Mouse (Mus musculus): ENCODE measurements around the gene Rin2. TPM values are rescaled to one million over a fixed set of nuclear protein-coding genes. Genes with fewer than 3 reads are reported as not detected.

Rin2 gene
- total and polyA plus RNA-seq, 3 experiments = 0.05 to 0.10 (median 0.08) TPM

DNA sequence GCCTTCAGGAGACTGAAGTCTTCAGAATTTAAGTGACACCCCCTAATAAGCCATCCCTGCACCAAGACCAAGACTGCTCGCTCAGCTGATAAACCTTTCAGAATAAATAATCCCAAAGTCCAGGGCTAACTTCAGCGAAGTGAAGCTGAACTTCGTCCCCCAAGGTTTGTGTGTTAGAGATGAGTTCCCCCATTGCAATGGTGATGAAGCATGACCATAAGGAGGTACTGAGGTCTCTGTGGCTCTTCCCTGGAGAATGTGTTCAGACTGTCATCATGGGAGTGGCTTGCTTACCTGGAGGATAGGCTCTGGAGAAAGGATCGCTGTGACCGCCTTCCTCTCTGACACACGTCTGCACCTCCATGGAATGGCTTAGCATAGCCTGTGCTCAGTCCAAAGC is 133.7 kb downstream of the Rin2 start:
- DNase-seq (ENCODE audit: extremely low read depth) = no peak
- no peak overlapping the region for H3K9ac ChIP-seq (ENCODE audit: insufficient read depth, low read depth)
- H3K4me3 ChIP-seq (replicated peaks in 1 of 3; ENCODE audit: low read depth in 2 of 3, low read length in 2 of 3, poor library complexity in 1 of 3) = no peak overlapping the region
- H3K9me3 ChIP-seq (replicated peaks; ENCODE audit: low read length) = no peaks in the 10 kb centered on the region
- TF ChIP-seq CHD2 (IDR thresholded peaks at IDR 0.05; ENCODE audit: low read length) (no peak), IRF4 (IDR thresholded peaks at IDR 0.05; ENCODE audit: low read depth, low read length) (no peak), TBP (conservative IDR thresholded peaks at IDR 0.05; ENCODE audit: low read depth, low read length) (no peak), CHD1 (IDR thresholded peaks at IDR 0.05; ENCODE audit: low read depth, low read length) (no peak), KAT2A (IDR thresholded peaks at IDR 0.05; ENCODE audit: insufficient replicate concordance, low read length) (no peak), NRF1 (IDR thresholded peaks at IDR 0.05; ENCODE audit: low read depth, low read length) (no peak), ZMIZ1 (IDR thresholded peaks at IDR 0.05; ENCODE audit: low read depth, low read length) (no peak), RCOR1 (conservative IDR thresholded peaks at IDR 0.05; ENCODE audit: low read depth, low read length) (no peak), E2F4 (IDR thresholded peaks at IDR 0.05; ENCODE audit: insufficient replicate concordance, low read depth, low read length) (no peak), BHLHE40 (IDR thresholded peaks at IDR 0.05; ENCODE audit: low read depth, low read length) (no peak), TCF12 (IDR thresholded peaks at IDR 0.05; ENCODE audit: low read depth, low read length) (no peak), USF1 (IDR thresholded peaks at IDR 0.05; ENCODE audit: low read depth, low read length) (no peak), SMC3 (IDR thresholded peaks at IDR 0.05; ENCODE audit: low read depth, low read length) (no peak), CTCF (conservative IDR thresholded peaks at IDR 0.05 in 1 of 2, IDR thresholded peaks at IDR 0.05 in 1 of 2; ENCODE audit: low read depth in 2 of 2, low read length in 2 of 2) (no peak)
- no peak overlapping the region for H3K27ac ChIP-seq (ENCODE audit: insufficient read depth, low read depth)
- H3K4me2 ChIP-seq (ENCODE audit: insufficient read depth, low read depth, poor library complexity, severe bottlenecking) = no peak overlapping the region
- no peaks in the 10 kb centered on the region for H3K79me2 ChIP-seq (replicated peaks; ENCODE audit: control insufficient read depth, extremely low read depth, insufficient read depth, poor library complexity, severe bottlenecking)
- no peaks in the 10 kb centered on the region for H3K36me3 ChIP-seq (replicated peaks in 1 of 2; ENCODE audit: control insufficient read depth in 1 of 2, insufficient read depth in 1 of 2, low read length in 1 of 2)
- H3K27me3 ChIP-seq (replicated peaks) = no peaks in the 10 kb centered on the region
- dilution Hi-C loops (cut with MboI; ENCODE audit: extremely low pct_ligation_motif_present, extremely low pct_unique_long_range_greater_than_20kb, low sequenced_read_pairs) = no loop called here
- in situ Hi-C loops (cut with MboI; ENCODE audit: low pct_ligation_motif_present, low pct_unique_long_range_greater_than_20kb, low sequenced_read_pairs) = no loop called here
- H3K4me1 ChIP-seq (ENCODE audit: control insufficient read depth in 1 of 2, insufficient read depth in 2 of 2) = no peaks in the 10 kb centered on the region

DNA sequence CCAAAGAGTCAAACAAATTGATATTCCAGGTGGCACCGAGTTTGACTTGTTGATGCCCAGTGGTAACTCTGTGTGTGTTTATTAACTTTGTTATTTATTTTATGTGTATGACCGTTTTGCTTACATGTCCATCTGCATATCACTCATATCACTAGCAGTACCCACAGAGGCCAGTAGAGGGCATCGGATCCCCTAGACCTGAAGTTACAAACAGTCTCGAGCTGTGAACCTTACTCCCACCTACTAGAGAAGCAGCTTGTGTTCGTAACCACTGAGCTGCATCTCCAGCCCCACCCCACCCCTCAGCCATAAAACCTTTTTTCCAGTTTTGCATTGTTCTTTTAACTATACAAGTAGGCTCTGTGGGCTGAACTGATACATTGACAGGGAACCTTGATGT is 135.7 kb downstream of the Rin2 start:
- peak; percentile 57 for DNase-seq (ENCODE audit: extremely low read depth)
- Histone ChIP-seq H3K79me2 (replicated peaks; ENCODE audit: control insufficient read depth, extremely low read depth, insufficient read depth, poor library complexity, severe bottlenecking) (no peaks in the 10 kb centered on the region), H3K27ac (ENCODE audit: insufficient read depth, low read depth) (no peak overlapping the region), H3K4me3 (replicated peaks in 1 of 3; ENCODE audit: low read depth in 2 of 3, low read length in 2 of 3, poor library complexity in 1 of 3) (no peak overlapping the region), H3K9me3 (replicated peaks; ENCODE audit: low read length) (no peaks in the 10 kb centered on the region), H3K27me3 (replicated peaks) (no peaks in the 10 kb centered on the region), H3K9ac (ENCODE audit: insufficient read depth, low read depth) (no peak overlapping the region), H3K4me2 (ENCODE audit: insufficient read depth, low read depth, poor library complexity, severe bottlenecking) (no peak overlapping the region), H3K36me3 (replicated peaks in 1 of 2; ENCODE audit: control insufficient read depth in 1 of 2, insufficient read depth in 1 of 2, low read length in 1 of 2) (no peaks in the 10 kb centered on the region), H3K4me1 (ENCODE audit: control insufficient read depth in 1 of 2, insufficient read depth in 2 of 2) (no peaks in the 10 kb centered on the region)
- in situ Hi-C loops (cut with MboI; ENCODE audit: low pct_ligation_motif_present, low pct_unique_long_range_greater_than_20kb, low sequenced_read_pairs) (no loop called here), dilution Hi-C loops (cut with MboI; ENCODE audit: extremely low pct_ligation_motif_present, extremely low pct_unique_long_range_greater_than_20kb, low sequenced_read_pairs) (no loop called here)
- TF ChIP-seq ZMIZ1 (IDR thresholded peaks at IDR 0.05; ENCODE audit: low read depth, low read length) (no peak), ELF1 (IDR thresholded peaks at IDR 0.05; ENCODE audit: low read depth, low read length) (no peak), RAD21 (IDR thresholded peaks at IDR 0.05; ENCODE audit: low read depth, low read length) (peak; percentile 53), SMC3 (IDR thresholded peaks at IDR 0.05; ENCODE audit: low read depth, low read length) (peak; percentile 59), CTCF (conservative IDR thresholded peaks at IDR 0.05 in 1 of 2, IDR thresholded peaks at IDR 0.05 in 1 of 2; ENCODE audit: low read depth in 2 of 2, low read length in 2 of 2) (peak; percentile 71 to 79)
